Mouse (Mus musculus): ENCODE results near the gene Adam11.

DNA sequence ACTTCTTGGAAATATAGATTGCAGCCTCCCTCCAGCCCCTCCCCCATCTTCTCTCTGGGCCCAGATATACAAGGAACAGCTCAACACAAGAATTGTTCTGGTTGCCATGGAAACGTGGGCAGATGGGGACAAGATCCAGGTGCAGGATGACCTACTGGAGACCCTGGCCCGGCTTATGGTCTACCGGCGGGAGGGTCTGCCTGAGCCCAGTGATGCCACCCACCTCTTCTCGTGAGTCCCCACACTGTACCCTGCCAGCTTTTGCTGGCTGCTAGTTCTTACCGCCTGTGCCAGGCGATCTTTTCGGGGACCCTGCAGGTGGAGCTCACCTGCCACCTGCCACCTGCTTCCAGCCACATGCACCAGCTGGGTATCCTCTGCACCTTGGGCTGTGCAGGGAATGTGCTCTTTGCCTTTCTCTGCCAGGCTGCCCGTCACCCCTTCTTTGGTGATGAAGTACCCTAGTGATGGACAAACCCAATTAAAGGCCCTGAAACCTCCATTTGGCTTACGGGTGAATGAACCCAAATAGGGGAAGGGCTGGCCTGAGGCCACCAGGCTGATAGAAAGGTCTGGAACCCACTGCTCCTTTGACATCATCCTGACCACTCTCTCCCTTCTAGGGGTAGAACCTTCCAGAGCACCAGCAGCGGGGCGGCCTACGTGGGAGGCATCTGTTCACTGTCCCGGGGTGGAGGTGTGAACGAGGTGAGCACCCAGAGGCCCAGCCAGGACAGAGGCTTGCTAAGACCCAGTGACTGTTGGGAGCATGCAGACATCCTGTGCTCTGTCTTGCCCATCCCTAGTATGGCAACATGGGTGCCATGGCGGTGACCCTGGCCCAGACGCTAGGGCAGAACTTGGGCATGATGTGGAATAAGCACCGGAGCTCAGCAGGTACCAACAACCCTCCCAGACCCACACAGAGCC lies 11.8 kb downstream of the Adam11 start:
- TF ChIP-seq CTCF (IDR thresholded peaks at IDR 0.05; ENCODE audit: control insufficient read depth, insufficient read depth, insufficient read length) (no peak), MAX (IDR thresholded peaks at IDR 0.05) (no peak), USF1 (IDR thresholded peaks at IDR 0.05; ENCODE audit: low read depth) (no peak), CEBPB (IDR thresholded peaks at IDR 0.05; ENCODE audit: low read depth) (no peak), FOSL1 (IDR thresholded peaks at IDR 0.05; ENCODE audit: insufficient read depth, low read length, poor library complexity, severe bottlenecking) (no peak), MYOG (IDR thresholded peaks at IDR 0.05; ENCODE audit: control insufficient read depth, extremely low read depth, insufficient read length) (no peak)

All from C2C12 (cell line).